Mouse (Mus musculus): ENCODE data around the gene Zfp800.

GRCm38 (mm10) chr6:28431538-28431855 is 33.7 kb upstream of the Zfp800 start:
- no peak for TF ChIP-seq CTCF (IDR thresholded peaks at IDR 0.05; ENCODE audit: low read depth, low read length)
- no peak for TF ChIP-seq GATA1 (IDR thresholded peaks at IDR 0.05; ENCODE audit: borderline replicate concordance, low read length)
- TF ChIP-seq GATA2 (IDR thresholded peaks at IDR 0.05; ENCODE audit: borderline replicate concordance, low read depth, low read length): no peak
- TF ChIP-seq POLR2AphosphoS5 (IDR thresholded peaks at IDR 0.05; ENCODE audit: insufficient replicate concordance, low read depth, low read length): no peak
